Mouse (Mus musculus) right cerebral cortex, postnatal 25 days (tissue): ENCODE measurements at regions not wholly inside any gene's neighbourhood (a gene's known extent, or its start where the extent isn't known, plus 50 kb on each side); places are given as distances from the start of the nearest gene placed in this dataset.
A peak's percentile ranks its signal among the peaks of the same experiment; 100 is the strongest.

Experiments
- DNase-seq: peaks from one replicate; pipeline ENCODE4 v3.0.0; 2022

- no peak for DNase-seq
Observed at GRCm38 (mm10) chr1:24832246-24832645, 153.8 kb downstream of the Lmbrd1 start.

- no peak for DNase-seq
Observed at GRCm38 (mm10) chr1:24866877-24867276, 188.4 kb downstream of the Lmbrd1 start.

DNA sequence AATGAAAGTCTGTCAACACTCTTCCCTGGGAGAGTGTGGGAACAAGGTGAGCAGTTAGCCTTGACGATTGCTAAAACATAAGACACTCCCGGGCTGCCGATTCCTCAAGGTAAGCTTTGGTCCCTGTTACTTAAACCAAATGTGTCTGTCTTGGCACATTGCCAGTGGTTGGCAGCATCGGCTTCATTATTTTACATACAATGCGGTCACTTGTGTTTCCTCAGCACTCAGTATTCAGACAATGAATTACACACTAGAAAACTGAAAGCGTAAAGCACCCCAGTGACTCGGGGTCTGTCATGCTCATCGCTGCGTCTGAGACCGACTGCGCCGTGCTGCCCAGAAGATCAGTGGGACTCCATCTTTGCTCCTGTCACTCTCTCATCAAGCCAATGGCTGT is 191.3 kb downstream of the Lmbrd1 start:
- DNase-seq, result peak; percentile 31

- DNase-seq, result no peak
Observed at GRCm38 (mm10) chr1:24870685-24871417, 192.4 kb downstream of the Lmbrd1 start.

DNA sequence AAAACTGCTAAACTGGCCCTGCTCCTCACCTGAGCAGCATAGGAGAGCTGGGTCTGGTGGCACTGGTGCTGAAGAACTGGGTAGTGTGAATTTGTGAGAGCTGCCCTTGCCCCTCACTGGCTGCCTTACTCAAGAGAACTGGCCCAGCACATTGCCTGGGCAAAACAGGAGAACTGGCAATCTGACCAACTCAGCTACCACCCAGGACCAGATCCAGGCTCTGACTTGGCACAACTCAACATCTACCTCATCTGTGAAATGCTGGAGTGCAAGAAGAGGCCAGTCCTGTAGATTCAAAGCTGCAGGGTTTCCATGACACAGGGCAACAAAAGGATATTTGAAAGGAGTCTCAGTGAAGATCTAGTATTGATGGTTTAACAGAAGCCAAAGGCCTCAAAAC is 198.6 kb downstream of the Lmbrd1 start:
- DNase-seq, result no peak

- no peak for DNase-seq
Observed at GRCm38 (mm10) chr1:24883638-24884037, 205.2 kb downstream of the Lmbrd1 start.

DNA sequence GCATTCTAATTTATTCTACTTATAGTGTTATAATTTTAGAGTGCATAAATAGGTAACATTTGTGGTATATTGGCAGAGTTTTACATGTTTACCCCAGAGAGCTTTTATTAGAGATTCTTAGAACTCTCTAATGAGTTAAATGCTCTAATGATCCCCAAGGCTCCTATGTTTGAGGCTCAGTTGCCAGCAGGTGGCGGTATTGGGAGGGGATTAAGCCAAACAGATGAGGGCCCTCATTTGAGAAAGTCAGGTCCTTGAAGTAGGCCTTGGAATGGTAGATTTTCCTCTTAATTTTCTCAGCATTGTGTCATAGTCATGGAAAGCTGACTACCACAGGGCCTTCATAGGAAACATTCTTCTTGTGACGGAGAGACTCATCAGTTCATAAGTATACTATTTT is 222.8 kb downstream of the Lmbrd1 start:
- peak; percentile 43 for DNase-seq

GRCm38 (mm10) chr1:24938303-24939263 is 260.2 kb downstream of the Lmbrd1 start:
- DNase-seq, result no peak

- DNase-seq, result no peak
Observed at GRCm38 (mm10) chr1:24942757-24943296, 264.4 kb downstream of the Lmbrd1 start.

- no peak for DNase-seq
Observed at GRCm38 (mm10) chr1:24943451-24943850, 265.0 kb downstream of the Lmbrd1 start.

DNA sequence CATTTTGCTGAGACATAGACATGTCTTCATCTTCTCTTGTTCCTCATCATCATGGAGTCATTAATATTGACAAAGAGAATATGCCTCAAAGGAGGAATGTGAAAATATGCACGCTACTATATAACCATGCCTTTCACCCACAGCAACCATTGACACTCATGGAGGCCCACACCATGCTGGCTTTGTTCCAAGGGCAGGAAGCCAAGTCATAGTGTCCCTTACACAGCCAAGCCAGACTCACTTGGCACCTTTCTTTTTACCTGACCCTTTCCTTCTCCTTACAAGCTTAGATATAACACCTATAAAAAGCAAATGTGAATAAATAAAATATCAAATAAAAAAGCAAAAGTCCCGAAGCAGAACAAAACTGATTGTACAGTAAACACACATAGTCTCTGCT is 294.3 kb downstream of the Lmbrd1 start:
- DNase-seq, result no peak

DNA sequence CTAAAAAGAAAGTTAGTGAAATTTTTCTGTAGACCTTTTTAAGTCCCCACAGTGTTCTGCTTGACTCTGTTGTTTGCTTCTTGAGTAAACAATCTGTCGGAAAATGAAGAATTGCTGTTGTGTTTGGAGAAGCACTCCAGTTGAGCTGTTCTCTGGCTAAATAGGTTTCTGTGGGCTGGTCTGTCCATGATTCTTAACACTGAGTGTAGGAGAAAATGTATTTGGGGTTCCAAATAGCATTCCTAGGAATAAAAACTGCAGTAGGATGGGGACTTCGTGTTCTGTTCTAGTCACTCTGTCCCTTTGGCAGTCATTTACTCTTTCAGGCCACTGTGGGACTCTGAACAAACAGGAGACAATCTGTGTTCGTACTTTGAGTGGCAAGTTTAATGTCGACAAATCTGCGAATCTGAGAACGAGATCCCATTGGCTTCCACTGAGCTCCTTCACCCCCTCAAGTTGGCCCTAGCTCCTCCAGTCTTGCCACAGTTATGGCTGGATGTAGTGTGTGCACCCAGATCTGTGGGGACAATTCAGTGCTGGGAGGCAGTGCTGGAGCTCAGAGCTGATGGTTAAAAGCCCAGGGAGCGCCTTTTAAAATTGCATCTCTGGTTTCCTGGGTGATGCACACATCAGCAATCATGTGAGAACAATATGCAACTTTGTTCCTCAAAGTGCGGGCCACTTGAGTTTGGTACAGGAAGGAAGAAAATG is 330.2 kb downstream of the Lmbrd1 start:
- DNase-seq, result peak; percentile 6

- no peak for DNase-seq
Observed at GRCm38 (mm10) chr1:25012754-25013153, 334.3 kb downstream of the Lmbrd1 start.
